Mouse (Mus musculus) erythroblast, embryonic 14.5 days (primary cell): Measurements from ENCODE around the gene Fbxw2.

ENCODE experiments used
- GATA1 ChIP-seq: IDR thresholded peaks from 2 replicates; pipeline ENCODE4 v1.6.1; 2012; ENCODE audit warnings: low read length, inconsistent platforms, mixed read lengths
- TAL1 ChIP-seq: IDR thresholded peaks from 3 replicates; pipeline ENCODE4 v1.6.1; 2012; ENCODE audit warnings: low read length, inconsistent platforms, mixed read lengths

- TF ChIP-seq GATA1 (no peak), TAL1 (no peak)
These were observed 42.0 kb downstream of the Fbxw2 start for GRCm38 (mm10) chr2:34784085-34784484.
